Mouse (Mus musculus): ENCODE measurements at regions not wholly inside any gene's neighbourhood (a gene's known extent, or its start where the extent isn't known, plus 50 kb on each side); places are given as distances from the start of the nearest gene placed in this dataset.

DNA sequence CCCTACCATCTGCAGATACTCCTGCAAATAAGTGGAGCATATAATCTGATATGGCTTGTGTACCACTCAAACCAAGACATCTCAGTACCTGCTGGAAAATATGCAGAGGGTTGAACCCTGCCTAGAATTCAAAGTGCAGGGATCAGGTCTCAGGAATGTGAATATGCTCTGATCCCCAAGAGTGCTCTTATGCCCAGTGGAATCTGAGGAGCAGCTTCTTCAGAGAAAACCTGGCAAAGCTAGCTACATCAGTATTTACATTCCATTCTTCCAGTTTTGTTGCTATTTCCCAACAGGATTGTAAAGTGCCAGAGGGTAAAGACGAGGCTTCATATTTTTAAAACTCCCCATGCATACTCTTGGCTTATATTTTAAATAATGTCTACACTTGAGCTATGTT is 77.3 kb upstream of the Rnaseh2b start:
- no peak for ATAC-seq (replicated peaks; ENCODE audit: low read depth, poor library complexity, severe bottlenecking)

DNA sequence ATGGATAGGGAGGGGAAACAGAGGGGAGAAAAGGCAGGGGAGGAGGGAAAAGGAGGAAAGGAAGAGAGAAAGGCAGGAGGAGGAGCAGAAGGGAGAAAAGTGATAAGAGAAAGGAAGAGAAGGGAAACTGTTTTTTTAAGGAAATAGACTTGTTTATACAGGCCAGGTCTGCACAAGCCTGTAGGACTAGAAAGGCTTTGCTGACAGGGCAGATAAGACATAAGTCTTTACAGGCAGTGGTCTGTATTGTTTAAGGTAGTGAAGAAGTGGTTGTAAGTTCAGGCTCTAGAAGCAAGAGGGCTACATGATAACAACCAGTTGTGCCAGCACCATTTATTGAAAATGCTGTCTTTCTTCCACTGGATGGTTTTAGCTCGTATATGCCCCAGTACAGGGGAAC is 75.4 kb upstream of the Rnaseh2b start:
- no peak for ATAC-seq (replicated peaks; ENCODE audit: low read depth, poor library complexity, severe bottlenecking)

DNA sequence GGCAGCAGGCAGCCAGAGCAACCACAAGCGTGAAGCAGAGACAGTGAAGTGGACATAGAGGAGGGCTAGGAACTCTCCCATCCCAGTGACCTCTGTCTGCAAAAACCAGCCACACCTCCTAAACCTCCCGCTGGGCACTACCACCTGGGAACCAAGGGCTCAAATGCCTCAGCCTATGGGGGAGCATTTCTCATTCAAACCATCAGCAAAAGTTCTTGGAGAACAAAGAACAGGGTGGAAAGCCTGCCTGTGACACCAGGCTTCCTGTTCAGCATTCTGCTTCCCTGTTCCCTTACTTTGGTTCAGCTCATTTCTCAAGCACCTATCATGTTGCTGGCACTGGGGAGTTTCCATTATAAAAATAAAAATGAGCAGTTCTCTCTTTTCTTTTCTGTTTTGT is 74.4 kb upstream of the Rnaseh2b start:
- no peak for ATAC-seq (replicated peaks; ENCODE audit: low read depth, poor library complexity, severe bottlenecking)

- ATAC-seq (replicated peaks; ENCODE audit: low read depth, poor library complexity, severe bottlenecking), result no peak
These were observed 73.7 kb upstream of the Rnaseh2b start for GRCm38 (mm10) chr14:62218716-62219115.

GRCm38 (mm10) chr14:62220770-62221169 is 71.6 kb upstream of the Rnaseh2b start:
- no peak for ATAC-seq (replicated peaks; ENCODE audit: low read depth, poor library complexity, severe bottlenecking)
